Mouse (Mus musculus) adrenal gland, adult 2 months (tissue): ENCODE measurements at regions not wholly inside any gene's neighbourhood (a gene's known extent, or its start where the extent isn't known, plus 50 kb on each side); places are given as distances from the start of the nearest gene placed in this dataset.

Experiments
- DNase-seq: peaks from one replicate; pipeline ENCODE4 v3.0.0; 2021

DNA sequence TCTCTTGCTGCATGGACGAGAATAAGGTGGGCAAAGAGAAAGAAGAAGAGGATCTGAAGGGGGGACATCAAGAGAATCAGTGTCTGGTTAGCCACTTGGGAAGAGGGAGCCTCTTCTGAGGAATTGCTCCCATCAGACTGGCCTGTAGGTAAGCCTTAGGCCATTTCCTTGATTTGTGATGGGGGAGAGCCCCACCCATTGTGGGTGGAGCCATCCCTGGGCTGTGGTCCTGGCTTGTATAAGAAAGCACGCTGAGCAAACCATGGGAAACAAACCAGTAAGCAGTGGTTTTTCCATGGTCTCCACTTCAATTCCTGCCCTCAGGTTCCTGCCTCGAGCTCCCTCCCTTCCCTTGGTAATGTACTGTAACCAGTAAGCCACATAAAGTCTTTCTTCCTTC, 57.7 kb upstream of the Sez6l start:
- DNase-seq: no peak

DNA sequence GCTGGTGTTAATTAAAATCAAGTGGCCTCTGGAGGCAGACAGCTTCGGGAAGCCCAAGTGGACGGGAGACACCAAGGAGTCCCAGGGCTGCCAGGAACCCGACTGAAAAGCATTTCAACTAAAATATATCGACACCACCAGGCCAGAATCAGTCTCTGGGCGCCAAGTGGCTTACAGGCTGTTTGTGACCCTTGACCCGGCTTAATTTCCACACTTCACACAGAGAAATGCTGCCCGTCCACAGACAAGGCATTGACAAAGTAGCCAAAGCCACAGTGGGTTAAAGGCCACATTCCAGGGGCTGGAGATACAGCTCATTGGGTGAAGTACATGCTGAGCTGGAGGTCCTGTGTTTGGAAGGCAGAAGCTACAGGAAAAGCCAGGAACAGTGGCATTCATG, 54.8 kb upstream of the Sez6l start:
- DNase-seq: peak; percentile 28

DNA sequence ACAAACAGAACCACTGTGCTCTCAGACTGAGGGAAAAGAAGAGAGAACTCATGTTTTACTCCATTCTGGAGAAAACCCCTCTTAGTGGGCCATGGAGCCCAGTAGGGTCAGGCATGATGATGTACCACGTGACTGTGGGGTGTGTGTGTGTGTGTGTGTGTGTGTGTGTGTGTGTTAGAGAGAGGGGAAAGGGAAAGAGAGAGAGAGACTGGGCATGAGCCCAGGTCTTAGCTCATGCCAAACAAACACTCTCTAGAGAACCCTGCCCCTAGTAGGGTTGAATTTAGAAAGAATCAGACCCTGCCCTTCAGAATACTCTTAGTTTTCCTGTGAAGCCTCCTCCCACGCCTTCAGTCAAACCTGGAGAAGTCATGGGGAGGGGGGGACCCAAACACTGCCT, 52.7 kb upstream of the Sez6l start:
- no peak for DNase-seq

- DNase-seq: no peak
These were observed 51.2 kb upstream of the Sez6l start for GRCm38 (mm10) chr5:112628073-112628790.

DNA sequence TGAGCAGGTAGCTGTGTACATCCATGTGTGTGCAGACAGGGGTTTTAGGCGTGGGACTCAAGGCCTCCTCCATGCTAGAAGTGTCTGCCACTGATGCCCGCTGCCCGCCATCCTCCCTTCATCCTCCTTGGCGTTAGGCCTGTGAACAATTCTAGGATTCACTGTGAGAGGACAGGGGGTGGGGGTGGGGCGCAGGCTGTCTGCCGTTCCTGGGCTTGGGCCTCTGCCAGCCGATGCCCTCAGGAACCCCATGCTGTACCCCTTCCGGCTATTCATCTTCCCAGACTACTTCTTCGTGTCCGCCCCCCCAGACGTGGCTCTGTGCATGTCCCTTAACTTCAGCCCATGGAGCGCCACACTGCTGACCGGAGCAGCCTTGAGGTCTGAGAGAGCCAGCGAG, 50.3 kb upstream of the Sez6l start:
- no peak for DNase-seq
